Mouse (Mus musculus) cerebellum, adult 2 months (tissue): ENCODE results near the gene Atic.

Experiments
- CTCF ChIP-seq: fragments of 200-500 bp; IDR thresholded peaks from 2 replicates; pipeline ENCODE4 v1.5.1; 2011; ENCODE audit warnings: low read depth, mild to moderate bottlenecking, control low read depth, low read length, moderate library complexity, borderline replicate concordance; ENCODE audit not compliant: insufficient read depth
- POLR2A ChIP-seq: fragments of 200-500 bp; IDR thresholded peaks from 2 replicates; pipeline ENCODE4 v1.6.1; 2011; ENCODE audit warnings: low read length, control low read depth, borderline replicate concordance; ENCODE audit not compliant: insufficient read depth

DNA sequence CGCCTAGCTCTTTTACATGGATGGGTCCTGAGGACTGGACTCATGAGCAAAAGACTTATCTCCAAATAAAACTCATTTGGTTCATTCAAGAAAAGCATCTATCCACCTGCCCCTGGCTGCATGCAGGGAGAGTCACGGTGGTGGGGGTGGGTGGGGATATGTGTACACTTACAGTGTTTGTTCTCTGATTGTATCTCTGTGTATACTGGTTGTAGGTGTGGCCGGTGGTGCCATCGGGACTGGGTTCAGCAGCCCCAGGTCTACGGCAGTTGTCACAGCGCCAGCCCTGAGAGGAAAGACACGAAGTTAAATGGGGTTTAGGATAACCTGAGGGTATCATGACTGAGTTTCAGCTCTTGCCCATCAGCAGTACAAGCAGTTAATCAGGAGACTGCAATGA lies 29.7 kb downstream of the Atic start:
- TF ChIP-seq POLR2A (no peak), CTCF (no peak)
